Mouse (Mus musculus): ENCODE measurements around the gene Mark4. TPM values are rescaled to one million over a fixed set of nuclear protein-coding genes. Genes with fewer than 3 reads are reported as not detected.
A peak's percentile ranks its signal among the peaks of the same experiment; 100 is the strongest.

Gene Mark4
- 19.9 and 21.7 TPM in 2 replicates for polyA plus RNA-seq (2016; fragmentation: Nextera tagmentation; extraction: Ambion mirVana)

- Histone ChIP-seq H3K9me3 (no peaks in the 10 kb centered on the region), H3K9ac (peak within 1 kb of the TSS; percentile 92), H3K27ac (peak within 1 kb of the TSS; percentile 74), H3K27me3 (replicated peaks) (0 out of 2 replicates have a peak, but pooled peaks cover 6% of the 10 kb centered on the region), H3K4me2 (replicated peaks) (peak within 1 kb of the TSS; percentile 96), H3K36me3 (peaks cover 6% of the 10 kb centered on the region; the same call in 1 of the 2 replicates), H3K4me1 (peaks cover 26% of the 10 kb centered on the region), H3K4me3 (peak within 1 kb of the TSS; percentile 96)
- 2% methylated on average over 23 of the region's 42 CpGs for WGBS
- ATAC-seq (ENCODE audit: low FRiP score, low read depth): peak; percentile 86
These were observed at the start of gene Mark4 for GRCm38 (mm10) chr7:19458591-19459111. Mark4 (minus strand) TSS chr7:19458821.

GRCm38 (mm10) chr7:19507612-19507981, 49.0 kb upstream of the Mark4 start:
- Histone ChIP-seq H3K4me1 (peaks cover 17% of the 10 kb centered on the region), H3K27me3 (replicated peaks) (no peaks in the 10 kb centered on the region), H3K4me3 (peak overlapping the region; percentile 76), H3K4me2 (replicated peaks) (peak overlapping the region; percentile 91), H3K9me3 (no peaks in the 10 kb centered on the region), H3K36me3 (no peaks in the 10 kb centered on the region), H3K9ac (peak overlapping the region; percentile 75), H3K27ac (no peak overlapping the region)
- no peak; the same call in 1 of the 2 replicates for ATAC-seq (ENCODE audit: low FRiP score, low read depth)
- 7% methylated on average over 18 of the region's 18 CpGs for WGBS

- Histone ChIP-seq H3K4me3 (peak overlapping the region; percentile 76), H3K27me3 (replicated peaks) (no peaks in the 10 kb centered on the region), H3K9me3 (no peaks in the 10 kb centered on the region), H3K9ac (peak overlapping the region; percentile 75), H3K27ac (no peak overlapping the region), H3K4me1 (peaks cover 17% of the 10 kb centered on the region), H3K4me2 (replicated peaks) (peak overlapping the region; percentile 91), H3K36me3 (no peaks in the 10 kb centered on the region)
- ATAC-seq (ENCODE audit: low FRiP score, low read depth): peak; percentile 22; the same call in 1 of the 2 replicates
- under 1% methylated on average over 70 of the region's 71 CpGs for WGBS
These were observed 48.5 kb upstream of the Mark4 start for GRCm38 (mm10) chr7:19506969-19507611.

- ATAC-seq (ENCODE audit: low FRiP score, low read depth): no peak
- no peaks in the 10 kb centered on the region for H3K27me3 ChIP-seq (replicated peaks)
- WGBS: 27% methylated on average over 6 of the region's 6 CpGs
- H3K36me3 ChIP-seq: no peaks in the 10 kb centered on the region
- H3K4me1 ChIP-seq: peaks cover 17% of the 10 kb centered on the region
- H3K9ac ChIP-seq: no peak overlapping the region
- peak overlapping the region; percentile 91 for H3K4me2 ChIP-seq (replicated peaks)
- no peak overlapping the region for H3K4me3 ChIP-seq
- H3K27ac ChIP-seq: no peak overlapping the region
- H3K9me3 ChIP-seq: no peaks in the 10 kb centered on the region
These were observed 47.7 kb upstream of the Mark4 start for GRCm38 (mm10) chr7:19506326-19506725.

GRCm38 (mm10) chr7:19503481-19504068, 45.0 kb upstream of the Mark4 start:
- Histone ChIP-seq H3K27me3 (replicated peaks) (no peaks in the 10 kb centered on the region), H3K36me3 (no peaks in the 10 kb centered on the region), H3K4me1 (peaks cover 14% of the 10 kb centered on the region), H3K9me3 (no peaks in the 10 kb centered on the region), H3K4me2 (replicated peaks) (no peak overlapping the region), H3K4me3 (no peak overlapping the region), H3K9ac (no peak overlapping the region), H3K27ac (no peak overlapping the region)
- no peak for ATAC-seq (ENCODE audit: low FRiP score, low read depth)
- WGBS: 38% methylated on average over 5 of the region's 5 CpGs

GRCm38 (mm10) chr7:19501658-19502057, 43.0 kb upstream of the Mark4 start:
- no peaks in the 10 kb centered on the region for H3K27me3 ChIP-seq (replicated peaks)
- H3K9me3 ChIP-seq: no peaks in the 10 kb centered on the region
- no peak for ATAC-seq (ENCODE audit: low FRiP score, low read depth)
- H3K9ac ChIP-seq: no peak overlapping the region
- no peak overlapping the region for H3K4me2 ChIP-seq (replicated peaks)
- no peak overlapping the region for H3K27ac ChIP-seq
- no peak overlapping the region for H3K4me3 ChIP-seq
- H3K4me1 ChIP-seq: peaks cover 2% of the 10 kb centered on the region
- H3K36me3 ChIP-seq: no peaks in the 10 kb centered on the region
- WGBS: 83% methylated on average over 4 of the region's 4 CpGs

- Histone ChIP-seq H3K4me2 (replicated peaks) (no peak overlapping the region), H3K27ac (no peak overlapping the region)
- WGBS: 74% methylated on average over 12 of the region's 12 CpGs
These were observed 42.1 kb upstream of the Mark4 start for GRCm38 (mm10) chr7:19500420-19501363.

GRCm38 (mm10) chr7:19498326-19498725, 39.7 kb upstream of the Mark4 start:
- H3K27ac ChIP-seq: no peak overlapping the region
- no peaks in the 10 kb centered on the region for H3K9me3 ChIP-seq
- no peak overlapping the region for H3K4me3 ChIP-seq
- no peak overlapping the region for H3K4me2 ChIP-seq (replicated peaks)
- WGBS: 74% methylated on average over 4 of the region's 4 CpGs
- H3K9ac ChIP-seq: 0 out of 2 replicates have a peak overlapping the region, but pooled peaks have one; percentile 8
- no peaks in the 10 kb centered on the region for H3K36me3 ChIP-seq
- no peak for ATAC-seq (ENCODE audit: low FRiP score, low read depth)
- H3K4me1 ChIP-seq: no peaks in the 10 kb centered on the region
- peaks cover 3% of the 10 kb centered on the region; the same call in 1 of the 2 replicates for H3K27me3 ChIP-seq (replicated peaks)

More at GRCm38 (mm10) chr7:19500420-19501363, 42.1 kb upstream of the Mark4 start:
- Histone ChIP-seq H3K27me3 (replicated peaks) (no peaks in the 10 kb centered on the region), H3K9ac (no peak overlapping the region), H3K36me3 (no peaks in the 10 kb centered on the region), H3K4me3 (no peak overlapping the region), H3K4me1 (no peaks in the 10 kb centered on the region), H3K9me3 (no peaks in the 10 kb centered on the region)
- ATAC-seq (ENCODE audit: low FRiP score, low read depth): no peak

- Histone ChIP-seq H3K27me3 (replicated peaks) (peaks cover 20% of the 10 kb centered on the region), H3K9ac (no peak overlapping the region), H3K4me3 (no peak overlapping the region), H3K9me3 (no peaks in the 10 kb centered on the region), H3K4me2 (replicated peaks) (no peak overlapping the region), H3K27ac (no peak overlapping the region), H3K36me3 (no peaks in the 10 kb centered on the region), H3K4me1 (peaks cover 6% of the 10 kb centered on the region)
- ATAC-seq (ENCODE audit: low FRiP score, low read depth): no peak
- WGBS: 85% methylated on average over 5 of the region's 5 CpGs
These were observed 37.6 kb upstream of the Mark4 start for GRCm38 (mm10) chr7:19496214-19496555.

GRCm38 (mm10) chr7:19495521-19496213, 37.0 kb upstream of the Mark4 start:
- ATAC-seq (ENCODE audit: low FRiP score, low read depth): no peak
- H3K4me2 ChIP-seq (replicated peaks): no peak overlapping the region
- H3K9ac ChIP-seq: no peak overlapping the region
- peaks cover 26% of the 10 kb centered on the region for H3K27me3 ChIP-seq (replicated peaks)
- no peaks in the 10 kb centered on the region for H3K9me3 ChIP-seq
- 75% methylated on average over 20 of the region's 20 CpGs for WGBS
- H3K4me3 ChIP-seq: no peak overlapping the region
- H3K27ac ChIP-seq: no peak overlapping the region
- H3K4me1 ChIP-seq: peaks cover 6% of the 10 kb centered on the region
- no peaks in the 10 kb centered on the region for H3K36me3 ChIP-seq

- Histone ChIP-seq H3K9me3 (no peaks in the 10 kb centered on the region), H3K4me3 (no peak overlapping the region), H3K27ac (no peak overlapping the region), H3K4me2 (replicated peaks) (no peak overlapping the region), H3K27me3 (replicated peaks) (peaks cover 33% of the 10 kb centered on the region), H3K9ac (no peak overlapping the region), H3K4me1 (peaks cover 6% of the 10 kb centered on the region), H3K36me3 (no peaks in the 10 kb centered on the region)
- ATAC-seq (ENCODE audit: low FRiP score, low read depth): no peak
- WGBS: 85% methylated on average over 25 of the region's 25 CpGs
These were observed 36.3 kb upstream of the Mark4 start for GRCm38 (mm10) chr7:19494751-19495474.
